Mouse (Mus musculus) hematopoietic multipotent progenitor cell, adult 10-12 weeks (in vitro differentiated cells): ENCODE results near the gene Sertad4. TPM values are rescaled to one million over a fixed set of nuclear protein-coding genes. Genes with fewer than 3 reads are reported as not detected.

Experiments used
- polyA plus RNA-seq: library from polyadenylated mRNA; stranded (reverse); fragments of >175 nt; gene quantifications from 2 replicates; pipeline ENCODE4 v1.2.3, GENCODE M21; 2012; ENCODE audit warnings: low replicate concordance

Sertad4 gene
- not detected in 2 replicates for polyA plus RNA-seq

DNA sequence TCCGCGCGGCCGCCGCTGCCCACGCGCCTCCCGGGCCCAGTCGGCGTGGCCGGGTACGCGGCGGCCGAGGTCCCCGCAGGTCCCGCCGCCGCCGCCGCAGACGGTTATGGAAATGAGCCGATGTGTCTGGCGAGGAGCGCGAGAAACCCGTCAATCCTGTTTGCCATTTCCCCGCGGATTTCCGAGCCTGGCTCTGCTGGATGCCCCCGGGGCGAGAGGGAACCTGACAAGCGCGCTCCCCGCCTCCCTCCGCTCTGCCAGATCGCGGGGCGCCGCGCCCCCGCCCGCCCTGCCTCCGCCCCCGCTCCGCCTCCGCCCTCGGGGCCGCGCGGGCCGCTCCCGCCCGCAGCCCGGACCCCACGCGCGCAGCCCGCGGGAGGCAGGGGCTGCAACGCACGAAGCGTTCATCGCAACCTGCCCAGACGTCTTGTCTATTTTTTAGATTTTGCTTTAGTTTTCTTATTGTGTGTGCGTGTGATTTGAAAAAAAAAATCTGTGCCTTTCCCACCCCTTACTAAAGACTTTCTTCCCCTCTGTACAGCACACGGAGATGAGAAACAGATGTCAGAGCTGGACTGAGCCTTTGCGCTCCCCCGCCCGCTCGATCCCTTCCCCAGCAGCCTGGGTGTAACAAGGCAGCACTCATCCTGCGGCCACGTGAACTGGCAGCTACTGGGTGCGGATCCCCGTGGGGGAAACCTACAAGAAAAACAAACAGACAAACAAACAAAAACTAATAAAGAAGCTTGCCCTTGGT is at the start of gene Sertad4:
Sertad4 (minus strand) TSS at position 283 of the 757 bp plus-strand sequence.

Other genes starting within 250 kb of the Sertad4 start
- 2.7 and 5.7 TPM in 2 replicates for gene Hhat, start 84.5 kb downstream of the Sertad4 start, polyA plus RNA-seq
- gene Syt14, start 180.0 kb upstream of the Sertad4 start, polyA plus RNA-seq: not detected in 2 replicates